Mouse (Mus musculus) embryonic facial prominence, embryonic 14.5 days (tissue): Measurements from ENCODE around the gene Tbc1d13. TPM values are rescaled to one million over a fixed set of nuclear protein-coding genes. Genes with fewer than 3 reads are reported as not detected.

Experiments
- ATAC-seq: fragments of 200-750 bp; cut with Nextera tagmentation; 2 replicates; pipeline ENCODE4 v1.8.0; 2017; ENCODE audit warnings: low read depth, moderate number of reproducible peaks, moderate TSS enrichment
- DNase-seq: peaks from one replicate; pipeline ENCODE4 v3.0.0-alpha.2; 2015; ENCODE audit warnings: low spot score
- H3K27ac ChIP-seq: fragments of 300-500 bp; sonication (generic); replicated peaks from 2 replicates; pipeline ENCODE4 v1.5.1; 2014; ENCODE audit warnings: low read depth, mild to moderate bottlenecking, low read length, moderate library complexity
- H3K27me3 ChIP-seq: fragments of 300-500 bp; sonication (generic); replicated peaks from 2 replicates; pipeline ENCODE4 v1.6.1; 2014; ENCODE audit warnings: low read length; ENCODE audit not compliant: control insufficient read depth, insufficient read depth
- H3K36me3 ChIP-seq: fragments of 300-500 bp; sonication (generic); 2 replicates; pipeline ENCODE4 v1.6.1; 2014; ENCODE audit warnings: low read length, mixed read lengths; ENCODE audit not compliant: control insufficient read depth, insufficient read depth
- H3K4me1 ChIP-seq: fragments of 300-500 bp; sonication (generic); 2 replicates; pipeline ENCODE4 v1.6.1; 2014; ENCODE audit warnings: antibody characterized with exemption, low read length; ENCODE audit not compliant: control insufficient read depth, insufficient read depth
- H3K4me2 ChIP-seq: fragments of 300-500 bp; sonication (generic); 2 replicates; pipeline ENCODE4 v1.6.1; 2014; ENCODE audit warnings: low read depth, mild to moderate bottlenecking, low read length, moderate library complexity, mixed read lengths
- H3K4me3 ChIP-seq: fragments of 300-500 bp; sonication (generic); 2 replicates; pipeline ENCODE4 v1.5.1; 2014; ENCODE audit warnings: low read depth, mild to moderate bottlenecking, low read length
- H3K9ac ChIP-seq: fragments of 300-500 bp; sonication (generic); 2 replicates; pipeline ENCODE4 v1.6.1; 2014; ENCODE audit warnings: low read depth, mild to moderate bottlenecking, low read length, moderate library complexity, mixed read lengths
- H3K9me3 ChIP-seq: fragments of 300-500 bp; sonication (generic); 2 replicates; pipeline ENCODE4 v1.6.1; 2016; ENCODE audit warnings: low read length; ENCODE audit not compliant: control insufficient read depth
- WGBS: fragments of 180-500 bp; shearing (Covaris S2); extraction: QIAGEN DNeasy Blood & Tissue Kit; methylation state at CpG from one replicate; pipeline ENCODE4 v1.1.7; 2014; 5-methylcytosine and 5-hydroxymethylcytosine counted together
- polyA plus RNA-seq: library from polyadenylated mRNA; unstranded; fragments of >200 nt; fragmentation: Nextera tagmentation; extraction: Ambion mirVana; gene quantifications from 2 replicates; pipeline ENCODE4 v1.2.1, GENCODE M21; 2014

The Tbc1d13 gene
- polyA plus RNA-seq, 1 experiment from 2014 or later, result 10.5 TPM

GRCm38 (mm10) chr2:30095882-30096527 is 37.5 kb upstream of the Tbc1d13 start:
- peaks cover 48% of the 10 kb centered on the region for H3K36me3 ChIP-seq
- peaks cover 7% of the 10 kb centered on the region; the same call in 1 of the 2 replicates for H3K4me1 ChIP-seq
- no peaks in the 10 kb centered on the region for H3K9me3 ChIP-seq
- no peak for ATAC-seq
- H3K27me3 ChIP-seq, result no peaks in the 10 kb centered on the region
- H3K4me2 ChIP-seq, result no peak overlapping the region
- no peak overlapping the region for H3K9ac ChIP-seq
- H3K27ac ChIP-seq, result no peak overlapping the region
- WGBS, result 57% methylated on average over 1 of the region's 2 CpGs
- DNase-seq, result peak; percentile 49
- no peak overlapping the region for H3K4me3 ChIP-seq

- no peaks in the 10 kb centered on the region for H3K27me3 ChIP-seq
- no peaks in the 10 kb centered on the region for H3K9me3 ChIP-seq
- peaks cover 68% of the 10 kb centered on the region for H3K36me3 ChIP-seq
- no peak overlapping the region for H3K27ac ChIP-seq
- H3K4me2 ChIP-seq, result no peak overlapping the region
- DNase-seq, result no peak
- no peak overlapping the region for H3K9ac ChIP-seq
- H3K4me1 ChIP-seq, result no peaks in the 10 kb centered on the region
- no peak for ATAC-seq
- H3K4me3 ChIP-seq, result no peak overlapping the region
- 68% methylated on average over 4 of the region's 4 CpGs for WGBS
These were observed 33.3 kb upstream of the Tbc1d13 start for GRCm38 (mm10) chr2:30100214-30100613.

GRCm38 (mm10) chr2:30106364-30106763 is 27.2 kb upstream of the Tbc1d13 start:
- H3K36me3 ChIP-seq, result peaks cover 88% of the 10 kb centered on the region
- no peak overlapping the region for H3K4me3 ChIP-seq
- no peak for ATAC-seq

DNA sequence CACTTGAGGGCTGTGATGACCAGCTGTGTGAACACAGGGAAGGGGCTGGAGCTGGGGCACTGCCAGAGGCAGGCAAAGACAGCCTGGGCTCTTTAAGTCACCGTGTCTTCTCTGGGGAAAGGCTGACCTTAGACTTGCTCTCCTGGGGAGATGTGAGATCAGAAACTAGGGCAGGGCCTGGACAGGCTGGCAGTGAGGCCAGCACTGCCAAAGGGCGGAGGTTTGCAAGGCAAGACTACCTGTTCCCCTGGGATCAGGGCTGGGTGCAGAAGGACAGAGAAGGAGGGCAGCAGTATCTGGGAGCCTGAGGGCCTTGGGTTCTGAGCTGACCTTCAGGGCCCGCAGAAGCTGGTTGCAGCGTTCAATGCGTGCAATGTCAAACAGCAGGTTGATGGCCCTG is 25.9 kb upstream of the Tbc1d13 start:
- H3K9me3 ChIP-seq, result no peaks in the 10 kb centered on the region
- no peak overlapping the region for H3K9ac ChIP-seq
- WGBS, result 96% methylated on average over 5 of the region's 5 CpGs
- no peaks in the 10 kb centered on the region for H3K27me3 ChIP-seq
- DNase-seq (no peak), ATAC-seq (no peak)
- H3K36me3 ChIP-seq, result peaks cover 89% of the 10 kb centered on the region
- no peak overlapping the region for H3K4me3 ChIP-seq
- H3K4me1 ChIP-seq, result no peaks in the 10 kb centered on the region
- H3K27ac ChIP-seq, result no peak overlapping the region
- no peak overlapping the region for H3K4me2 ChIP-seq

More at GRCm38 (mm10) chr2:30106364-30106763, 27.2 kb upstream of the Tbc1d13 start:
- Histone ChIP-seq H3K9me3 (no peaks in the 10 kb centered on the region), H3K4me2 (no peak overlapping the region), H3K9ac (no peak overlapping the region), H3K4me1 (no peaks in the 10 kb centered on the region), H3K27ac (no peak overlapping the region), H3K27me3 (no peaks in the 10 kb centered on the region)
- DNase-seq, result no peak

- Histone ChIP-seq H3K36me3 (peaks cover 89% of the 10 kb centered on the region), H3K27ac (no peak overlapping the region), H3K9ac (no peak overlapping the region), H3K9me3 (no peaks in the 10 kb centered on the region), H3K4me2 (no peak overlapping the region), H3K4me3 (no peak overlapping the region), H3K4me1 (no peaks in the 10 kb centered on the region), H3K27me3 (no peaks in the 10 kb centered on the region)
- DNase-seq (no peak), ATAC-seq (no peak)
- 90% methylated on average over 4 of the region's 4 CpGs for WGBS
These were observed 25.3 kb upstream of the Tbc1d13 start for GRCm38 (mm10) chr2:30108260-30108659.

DNA sequence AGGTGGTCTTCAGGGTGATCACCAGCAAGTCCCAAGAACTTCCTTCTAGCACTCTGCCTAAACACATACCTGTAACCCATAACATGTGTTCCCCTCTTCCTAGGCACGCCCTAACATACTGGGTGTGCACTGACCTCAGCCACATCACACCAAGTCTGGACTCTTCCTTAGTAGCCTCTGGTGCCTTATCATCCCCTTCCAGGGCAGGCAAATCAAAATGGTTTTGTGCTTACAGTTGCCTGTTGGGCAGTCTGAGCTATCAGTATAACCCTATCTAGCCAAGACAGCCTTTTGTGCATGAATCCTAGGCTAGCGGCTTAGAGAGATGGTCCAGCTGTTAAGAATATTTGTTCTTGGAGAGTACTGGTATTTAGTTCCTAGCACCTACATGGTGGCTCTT is 22.0 kb upstream of the Tbc1d13 start:
- no peaks in the 10 kb centered on the region for H3K4me1 ChIP-seq
- no peak for ATAC-seq
- H3K4me3 ChIP-seq, result no peak overlapping the region
- H3K4me2 ChIP-seq, result no peak overlapping the region
- DNase-seq, result no peak
- H3K36me3 ChIP-seq, result peaks cover 72% of the 10 kb centered on the region
- WGBS, result 100% methylated on average over 2 of the region's 2 CpGs
- no peak overlapping the region for H3K27ac ChIP-seq
- H3K9ac ChIP-seq, result no peak overlapping the region
- no peaks in the 10 kb centered on the region for H3K9me3 ChIP-seq
- no peaks in the 10 kb centered on the region for H3K27me3 ChIP-seq

GRCm38 (mm10) chr2:30112564-30112963 is 21.0 kb upstream of the Tbc1d13 start:
- Histone ChIP-seq H3K4me2 (no peak overlapping the region), H3K27me3 (no peaks in the 10 kb centered on the region), H3K9me3 (no peaks in the 10 kb centered on the region), H3K9ac (no peak overlapping the region), H3K4me3 (no peak overlapping the region), H3K36me3 (peaks cover 63% of the 10 kb centered on the region), H3K27ac (no peak overlapping the region), H3K4me1 (no peaks in the 10 kb centered on the region)
- WGBS, result 83% methylated on average over 5 of the region's 5 CpGs
- DNase-seq (no peak), ATAC-seq (no peak)

DNA sequence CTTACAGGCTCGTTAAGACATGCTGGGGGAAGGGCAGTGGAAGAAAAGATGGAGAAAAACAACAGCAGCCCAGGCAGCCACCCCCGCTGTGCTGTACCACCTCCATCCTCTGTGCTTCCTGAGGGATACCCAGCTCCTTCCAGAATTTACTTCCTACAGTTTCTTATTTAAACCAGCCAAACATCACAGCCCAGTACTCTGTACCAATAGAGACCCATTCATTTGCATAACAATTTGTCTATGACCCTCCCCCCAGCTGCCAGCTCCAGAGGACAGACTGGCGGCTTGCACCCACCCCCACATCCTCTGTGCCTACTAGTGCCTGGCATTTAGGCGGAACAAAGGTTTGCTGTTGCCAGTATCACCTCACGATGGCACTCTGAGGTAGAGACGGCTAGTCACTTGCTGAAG is 13.9 kb upstream of the Tbc1d13 start:
- no peak overlapping the region for H3K4me3 ChIP-seq
- H3K9ac ChIP-seq, result no peak overlapping the region

DNA sequence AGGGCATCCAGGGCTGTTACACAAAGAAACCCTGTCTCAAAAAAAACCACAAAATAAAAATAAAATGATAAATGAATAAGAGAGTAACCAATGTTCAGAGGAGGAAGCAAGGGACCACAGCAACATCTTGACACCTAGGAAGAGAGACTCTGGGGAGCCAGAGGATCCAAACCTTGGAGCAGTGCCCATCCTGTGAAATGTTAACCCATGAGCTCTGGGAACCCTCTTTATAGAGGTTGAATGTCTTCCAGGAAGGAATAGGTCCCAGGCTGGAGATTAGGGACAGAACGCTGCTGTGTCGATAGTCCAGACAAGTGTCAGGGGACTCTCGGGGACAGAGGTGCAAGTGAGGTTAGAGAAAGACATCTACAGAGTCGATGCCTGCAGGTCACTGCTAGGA is 13.3 kb upstream of the Tbc1d13 start:
- no peak overlapping the region for H3K27ac ChIP-seq

More for the DNA sequence above, 13.9 kb upstream of the Tbc1d13 start:
- Histone ChIP-seq H3K27ac (no peak overlapping the region), H3K36me3 (peaks cover 4% of the 10 kb centered on the region; the same call in 1 of the 2 replicates), H3K4me1 (peaks cover 7% of the 10 kb centered on the region; the same call in 1 of the 2 replicates), H3K27me3 (no peaks in the 10 kb centered on the region), H3K9me3 (no peaks in the 10 kb centered on the region), H3K4me2 (no peak overlapping the region)
- DNase-seq (no peak), ATAC-seq (no peak)
- 37% methylated on average over 6 of the region's 6 CpGs for WGBS

More for the DNA sequence above, 13.3 kb upstream of the Tbc1d13 start:
- Histone ChIP-seq H3K9me3 (no peaks in the 10 kb centered on the region), H3K4me2 (no peak overlapping the region), H3K27me3 (no peaks in the 10 kb centered on the region), H3K36me3 (peaks cover 4% of the 10 kb centered on the region; the same call in 1 of the 2 replicates), H3K9ac (no peak overlapping the region), H3K4me3 (no peak overlapping the region), H3K4me1 (peaks cover 13% of the 10 kb centered on the region)
- WGBS, result 85% methylated on average over 4 of the region's 4 CpGs
- no peak for DNase-seq
- ATAC-seq, result no peak
